Mouse (Mus musculus): ENCODE measurements around the gene Topors.

DNA sequence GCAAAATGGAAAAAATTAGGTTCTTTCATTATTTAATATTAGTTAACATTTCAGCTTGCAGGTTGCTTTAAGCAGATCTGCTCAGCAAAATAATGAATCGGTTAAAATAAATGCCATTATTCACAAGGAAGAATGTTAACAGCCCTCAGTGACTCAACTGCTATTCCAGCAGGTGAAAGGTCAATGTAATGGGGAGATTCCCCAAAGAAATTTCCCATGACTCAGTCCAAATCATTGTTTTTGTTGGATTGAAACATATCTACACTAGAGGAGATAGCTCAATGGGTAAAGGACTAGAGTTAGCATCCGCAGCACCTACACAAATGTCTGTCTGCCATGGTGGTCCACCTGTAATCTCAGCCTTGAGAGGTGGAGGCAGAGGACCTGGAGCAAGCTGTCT is 19.4 kb upstream of the Topors start:
- no peak for TF ChIP-seq ZNF384 (IDR thresholded peaks at IDR 0.05; ENCODE audit: low read depth, low read length)
- no peak for TF ChIP-seq HCFC1 (IDR thresholded peaks at IDR 0.05; ENCODE audit: borderline replicate concordance, insufficient read depth, low read length)
- TF ChIP-seq CHD2 (IDR thresholded peaks at IDR 0.05; ENCODE audit: low read depth, low read length), result no peak
- no peak for TF ChIP-seq ZC3H11A (IDR thresholded peaks at IDR 0.05; ENCODE audit: borderline replicate concordance, low read depth, low read length)

All from ES-E14 (cell line).